Comparison of ENCODE assay signal across 18 mouse cellular contexts in genomic region chr13:83734656-83735055, GRCm38 (mm10).
DNase-seq lines count a peak whose midpoint lies in the region; ATAC-seq and TF ChIP-seq lines count a peak whose summit lies in the region.
"Had no signal": no experiment of that assay in that cellular context is flagged by ENCODE, and none has a peak within 500 bp of the region (broad histone marks: within the 10 kb centered on the region; RNA-seq: fewer than 3 reads in every experiment).

No protein-coding gene starts in this region.

- H3K27ac ChIP-seq in cortical plate, adult 2 months (ENCODE audit: insufficient read depth, low read length), result no peak overlapping the region
- H3K27ac ChIP-seq in hindbrain, embryonic 11.5 days (ENCODE audit: low read depth, low read length), result peak overlapping the region; percentile 51; the same call in 1 of the 2 replicates
- H3K27ac ChIP-seq in midbrain, embryonic 13.5 days, result peak overlapping the region; percentile 78
- no peak overlapping the region for H3K27ac ChIP-seq in liver, postnatal 0 days (ENCODE audit: low read depth)
- H3K27ac ChIP-seq: embryonic facial prominence, embryonic 13.5 days; intestine, embryonic 15.5 days; limb, embryonic 10.5 days; liver, embryonic 13.5 days; stomach, embryonic 15.5 days had no signal

- H3K9ac ChIP-seq in hindbrain, embryonic 11.5 days (ENCODE audit: low read depth, low read length), result no peak overlapping the region
- H3K9ac ChIP-seq in midbrain, embryonic 13.5 days (replicated peaks), result peak overlapping the region; percentile 72
- no peak overlapping the region for H3K9ac ChIP-seq in liver, postnatal 0 days (replicated peaks)
- H3K9ac ChIP-seq: embryonic facial prominence, embryonic 13.5 days; intestine, embryonic 15.5 days; liver, embryonic 13.5 days; stomach, embryonic 15.5 days had no signal

- TF ChIP-seq EP300 in liver, postnatal 0 days (IDR thresholded peaks at IDR 0.05; ENCODE audit: low read depth), result no peak

- H3K4me1 ChIP-seq in cortical plate, adult 2 months (ENCODE audit: control insufficient read depth, insufficient read depth, low read length), result no peaks in the 10 kb centered on the region; the same call in 1 of the 2 replicates
- H3K4me1 ChIP-seq in hindbrain, embryonic 11.5 days (replicated peaks; ENCODE audit: control insufficient read depth, insufficient read depth, low read length), result no peaks in the 10 kb centered on the region
- 0 out of 2 replicates have a peak, but pooled peaks cover 5% of the 10 kb centered on the region for H3K4me1 ChIP-seq in midbrain, embryonic 13.5 days (replicated peaks)
- peaks cover 22% of the 10 kb centered on the region; the same call in 1 of the 2 replicates for H3K4me1 ChIP-seq in liver, postnatal 0 days (ENCODE audit: insufficient read depth)

- H3K9me3 ChIP-seq in hindbrain, embryonic 11.5 days (ENCODE audit: control insufficient read depth, low read length), result no peaks in the 10 kb centered on the region
- no peaks in the 10 kb centered on the region for H3K9me3 ChIP-seq in midbrain, embryonic 13.5 days
- H3K9me3 ChIP-seq in liver, postnatal 0 days (ENCODE audit: low read length), result no peaks in the 10 kb centered on the region
- H3K9me3 ChIP-seq: embryonic facial prominence, embryonic 13.5 days; intestine, embryonic 15.5 days; limb, embryonic 10.5 days; liver, embryonic 13.5 days; stomach, embryonic 15.5 days had no signal

- no peak for ATAC-seq in hindbrain, embryonic 11.5 days (ENCODE audit: low FRiP score)
- ATAC-seq in midbrain, embryonic 13.5 days, result no peak
- ATAC-seq in liver, postnatal 0 days, result no peak
- ATAC-seq: intestine, embryonic 15.5 days had no signal

- TF ChIP-seq POLR2A in brain, embryonic 14.5 days (IDR thresholded peaks at IDR 0.05; ENCODE audit: borderline replicate concordance, extremely low read depth, insufficient read depth, insufficient read length, poor library complexity, severe bottlenecking), result no peak
- no peak for TF ChIP-seq POLR2A in cortical plate, adult 2 months (IDR thresholded peaks at IDR 0.05; ENCODE audit: extremely low read depth, insufficient read depth, low read length)

- no peak overlapping the region; the same call in 1 of the 2 replicates for H3K4me2 ChIP-seq in hindbrain, embryonic 11.5 days (replicated peaks; ENCODE audit: low read depth, low read length)
- H3K4me2 ChIP-seq in midbrain, embryonic 13.5 days (replicated peaks), result no peak overlapping the region
- no peak overlapping the region for H3K4me2 ChIP-seq in liver, postnatal 0 days (ENCODE audit: low read depth, low read length)
- H3K4me2 ChIP-seq: intestine, embryonic 15.5 days; liver, embryonic 13.5 days; stomach, embryonic 15.5 days had no signal

- H3K27me3 ChIP-seq in hindbrain, embryonic 11.5 days (ENCODE audit: control insufficient read depth, insufficient read depth, low read length), result no peaks in the 10 kb centered on the region
- no peaks in the 10 kb centered on the region for H3K27me3 ChIP-seq in midbrain, embryonic 13.5 days
- H3K27me3 ChIP-seq in liver, postnatal 0 days (ENCODE audit: insufficient read depth, low read length), result peaks cover 86% of the 10 kb centered on the region
- H3K27me3 ChIP-seq: CH12.LX had no signal

- peak; percentile 52 for DNase-seq in brain, embryonic 14.5 days (ENCODE audit: low read depth)
- DNase-seq in hindbrain, embryonic 11.5 days (ENCODE audit: low spot score), result peak; percentile 23
- DNase-seq in liver, postnatal 0 days, result no peak
- DNase-seq in heart, adult 8-10 months (ENCODE audit: low spot score), result no peak
- no peak for DNase-seq in cerebellum, postnatal 14 days
- DNase-seq: cerebellum, adult 9-10 months; gastrocnemius, postnatal 25 days; kidney, postnatal 10 days; liver, embryonic 13.5 days; lung, postnatal 14 days; thymus, postnatal 4 days had no signal

- WGBS in hindbrain, embryonic 11.5 days, result 18% methylated on average over 1 of the region's 1 CpGs
- WGBS in midbrain, embryonic 13.5 days, result 7% methylated on average over 1 of the region's 1 CpGs
- WGBS in liver, postnatal 0 days (ENCODE audit: insufficient replicate concordance), result 22% methylated on average over 1 of the region's 1 CpGs

- TF ChIP-seq CTCF in brain, embryonic 14.5 days (IDR thresholded peaks at IDR 0.05; ENCODE audit: borderline replicate concordance, extremely low read depth, insufficient read depth, insufficient read length), result no peak
- no peak for TF ChIP-seq CTCF in cortical plate, adult 2 months (IDR thresholded peaks at IDR 0.05; ENCODE audit: extremely low read depth, insufficient read depth, low read length)
- no peak for TF ChIP-seq CTCF in liver, postnatal 0 days (IDR thresholded peaks at IDR 0.05; ENCODE audit: low read depth)

- peak overlapping the region; percentile 14; the same call in 1 of the 2 replicates for H3K4me3 ChIP-seq in cortical plate, adult 2 months (ENCODE audit: insufficient read depth, low read length)
- peak overlapping the region; percentile 36 for H3K4me3 ChIP-seq in hindbrain, embryonic 11.5 days (ENCODE audit: low read depth, low read length)
- H3K4me3 ChIP-seq in midbrain, embryonic 13.5 days (replicated peaks), result peak overlapping the region; percentile 76
- no peak overlapping the region for H3K4me3 ChIP-seq in liver, postnatal 0 days (ENCODE audit: low read depth, low read length)
- H3K4me3 ChIP-seq: intestine, embryonic 15.5 days; limb, embryonic 10.5 days; liver, embryonic 13.5 days; stomach, embryonic 15.5 days had no signal

- H3K36me3 ChIP-seq in hindbrain, embryonic 11.5 days (ENCODE audit: control insufficient read depth, insufficient read depth, low read length), result no peaks in the 10 kb centered on the region
- H3K36me3 ChIP-seq in midbrain, embryonic 13.5 days, result peaks cover 23% of the 10 kb centered on the region
- no peaks in the 10 kb centered on the region for H3K36me3 ChIP-seq in liver, postnatal 0 days (replicated peaks; ENCODE audit: insufficient read depth, low read length)
- H3K36me3 ChIP-seq: embryonic facial prominence, embryonic 13.5 days; intestine, embryonic 15.5 days; limb, embryonic 10.5 days; liver, embryonic 13.5 days; stomach, embryonic 15.5 days had no signal

Comparison
In these comparisons a context has a peak if more than half of its experiments do, and no peak if none do; other contexts are left out.
1. DNase-seq: peak in brain, embryonic 14.5 days (single experiment) and hindbrain, embryonic 11.5 days (single experiment); none in liver, postnatal 0 days (single experiment), heart, adult 8-10 months (single experiment) and cerebellum, postnatal 14 days (0 of 2).
2. H3K27ac ChIP-seq: peak in hindbrain, embryonic 11.5 days (single experiment) and midbrain, embryonic 13.5 days (single experiment); none in cortical plate, adult 2 months (single experiment) and liver, postnatal 0 days (single experiment).